Mouse (Mus musculus): ENCODE measurements around the gene Spag17.

DNA sequence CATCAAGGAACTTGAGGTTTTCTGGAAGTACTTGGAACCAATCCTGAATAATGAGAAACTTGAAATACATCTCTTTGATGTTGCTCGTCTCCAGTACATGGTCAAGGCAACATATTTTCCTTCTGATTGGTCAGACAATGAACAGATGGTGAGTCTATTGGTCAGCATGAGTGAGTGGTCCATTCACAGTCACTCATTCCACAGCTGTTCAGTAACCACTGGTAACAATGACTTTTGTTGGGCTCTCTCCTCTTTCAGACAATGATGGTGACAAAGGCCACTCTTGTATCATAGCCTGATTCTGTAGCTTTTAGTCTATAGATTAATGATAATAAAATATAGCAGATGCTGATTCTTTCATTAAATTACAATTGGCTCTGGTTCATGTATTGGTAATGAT lies 119.5 kb downstream of the Spag17 start:
- no peak for TF ChIP-seq CTCF (IDR thresholded peaks at IDR 0.05; ENCODE audit: insufficient read depth, low read depth, low read length)
- no peak for TF ChIP-seq POLR2A (IDR thresholded peaks at IDR 0.05; ENCODE audit: insufficient read depth, low read depth, low read length)

Measured in olfactory bulb, adult 2 months (tissue).